Mouse (Mus musculus) G1E (cell line): Measurements from ENCODE around the gene Coro2b.

Experiments used
- CTCF ChIP-seq: IDR thresholded peaks from 2 replicates; pipeline ENCODE4 v1.5.1; 2012; ENCODE audit warnings: low read depth, low read length, inconsistent platforms, mixed read lengths
- POLR2AphosphoS5 ChIP-seq: IDR thresholded peaks from 2 replicates; pipeline ENCODE4 v1.6.1; 2012; ENCODE audit warnings: low read depth, low read length, inconsistent platforms; ENCODE audit not compliant: insufficient replicate concordance

DNA sequence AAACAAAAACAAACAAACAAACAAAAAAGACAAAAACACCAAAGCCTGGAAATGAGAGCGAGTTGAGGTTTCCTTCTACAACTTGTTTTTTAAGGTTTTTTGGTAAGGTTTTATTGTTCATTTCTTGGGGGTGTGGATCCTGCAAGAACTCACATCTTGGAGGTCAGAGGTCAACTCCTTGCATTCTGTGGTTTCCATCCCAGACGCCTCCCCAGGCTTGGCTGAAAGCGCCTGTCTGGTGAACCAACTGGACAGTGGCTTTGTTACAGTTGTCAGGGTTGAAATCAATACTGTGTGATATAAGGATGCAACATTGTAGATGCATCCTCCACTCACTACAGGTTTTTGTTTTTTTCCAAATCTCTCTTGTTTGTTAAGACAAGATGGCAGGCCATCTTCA lies 14.7 kb upstream of the Coro2b start:
- TF ChIP-seq CTCF (no peak), POLR2AphosphoS5 (no peak)
